Mouse (Mus musculus) embryonic fibroblast, embryonic 13.5 days (primary cell): Measurements from ENCODE around the gene Lhx1. TPM values are rescaled to one million over a fixed set of nuclear protein-coding genes. Genes with fewer than 3 reads are reported as not detected.

Source experiments
- H3K27ac ChIP-seq: 2 replicates; pipeline ENCODE4 v1.5.1; 2012; ENCODE audit warnings: low read length, control low read depth, inconsistent platforms; ENCODE audit not compliant: insufficient read depth
- H3K4me1 ChIP-seq: 2 replicates; pipeline ENCODE4 v1.6.1; 2011; ENCODE audit warnings: low read length; ENCODE audit not compliant: control insufficient read depth, insufficient read depth
- H3K4me3 ChIP-seq: 2 replicates; pipeline ENCODE4 v1.5.1; 2011; ENCODE audit warnings: mild to moderate bottlenecking, control low read depth, low read length; ENCODE audit not compliant: insufficient read depth
- CTCF ChIP-seq: IDR thresholded peaks from 2 replicates; pipeline ENCODE4 v1.5.1; 2011; ENCODE audit warnings: mild to moderate bottlenecking, control low read depth, low read length, moderate library complexity, borderline replicate concordance; ENCODE audit not compliant: insufficient read depth
- POLR2A ChIP-seq: IDR thresholded peaks from 2 replicates; pipeline ENCODE4 v1.6.1; 2011; ENCODE audit warnings: low read depth, mild to moderate bottlenecking, control low read depth, low read length, moderate library complexity
- polyA plus RNA-seq: library from polyadenylated mRNA; stranded (reverse); fragments of >200 nt; gene quantifications from 2 replicates; pipeline ENCODE4 v1.2.4, GENCODE M21; 2011; ENCODE audit warnings: low read depth; ENCODE audit not compliant: missing spikeins, insufficient read length

The Lhx1 gene
- polyA plus RNA-seq, 1 experiment = not detected

GRCm38 (mm10) chr11:84526976-84527860, 1.9 kb upstream of the Lhx1 start:
- H3K27ac ChIP-seq = no peak overlapping the region
- no peak overlapping the region for H3K4me3 ChIP-seq
- H3K4me1 ChIP-seq = no peaks in the 10 kb centered on the region
- TF ChIP-seq POLR2A (no peak), CTCF (no peak)

- Histone ChIP-seq H3K4me3 (no peak overlapping the region), H3K27ac (no peak overlapping the region), H3K4me1 (no peaks in the 10 kb centered on the region)
- no peak for TF ChIP-seq CTCF
- TF ChIP-seq POLR2A = no peak
Observed at GRCm38 (mm10) chr11:84526451-84526850, 1.1 kb upstream of the Lhx1 start.

DNA sequence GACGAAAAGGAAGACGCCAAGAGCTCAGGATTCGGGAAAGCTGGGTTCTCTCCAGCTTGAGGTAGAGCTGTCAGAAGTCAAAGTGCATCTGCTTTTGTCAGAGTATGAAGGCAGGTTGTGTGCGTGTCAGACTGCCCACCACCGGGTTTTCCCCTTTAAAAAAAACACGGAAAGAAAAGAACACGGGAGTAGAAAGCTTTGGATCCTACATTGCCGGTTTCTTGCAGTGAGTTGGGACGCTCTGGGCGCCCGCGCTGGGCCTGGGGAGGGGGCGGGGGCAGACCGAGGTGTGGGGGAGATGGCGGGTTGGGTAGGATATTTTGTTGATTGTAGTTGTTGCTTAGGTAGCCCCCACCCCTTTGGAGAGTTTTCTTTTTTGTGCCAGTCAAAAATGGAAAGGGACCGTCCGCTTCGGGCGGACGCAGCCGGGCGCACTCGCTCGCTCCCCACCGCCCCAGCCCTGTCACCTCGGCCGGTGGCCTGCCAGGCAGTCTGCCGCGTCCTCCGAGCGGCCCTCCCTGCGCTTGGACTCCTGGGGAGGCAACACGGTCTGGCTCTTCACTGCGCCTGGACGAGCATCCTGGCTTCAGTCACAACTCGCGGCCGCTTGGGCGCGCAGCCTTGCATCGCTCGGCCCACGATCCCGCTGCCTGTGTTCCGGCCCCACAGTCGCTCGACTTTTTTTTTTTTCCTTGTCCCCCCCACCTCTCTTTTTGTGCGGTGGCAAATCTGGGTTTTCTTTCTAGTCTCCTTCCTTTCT, 644 bp downstream of the Lhx1 start:
- Histone ChIP-seq H3K4me3 (peak overlapping the region; percentile 18), H3K27ac (no peak overlapping the region), H3K4me1 (no peaks in the 10 kb centered on the region)
- TF ChIP-seq POLR2A = no peak
- no peak for TF ChIP-seq CTCF

DNA sequence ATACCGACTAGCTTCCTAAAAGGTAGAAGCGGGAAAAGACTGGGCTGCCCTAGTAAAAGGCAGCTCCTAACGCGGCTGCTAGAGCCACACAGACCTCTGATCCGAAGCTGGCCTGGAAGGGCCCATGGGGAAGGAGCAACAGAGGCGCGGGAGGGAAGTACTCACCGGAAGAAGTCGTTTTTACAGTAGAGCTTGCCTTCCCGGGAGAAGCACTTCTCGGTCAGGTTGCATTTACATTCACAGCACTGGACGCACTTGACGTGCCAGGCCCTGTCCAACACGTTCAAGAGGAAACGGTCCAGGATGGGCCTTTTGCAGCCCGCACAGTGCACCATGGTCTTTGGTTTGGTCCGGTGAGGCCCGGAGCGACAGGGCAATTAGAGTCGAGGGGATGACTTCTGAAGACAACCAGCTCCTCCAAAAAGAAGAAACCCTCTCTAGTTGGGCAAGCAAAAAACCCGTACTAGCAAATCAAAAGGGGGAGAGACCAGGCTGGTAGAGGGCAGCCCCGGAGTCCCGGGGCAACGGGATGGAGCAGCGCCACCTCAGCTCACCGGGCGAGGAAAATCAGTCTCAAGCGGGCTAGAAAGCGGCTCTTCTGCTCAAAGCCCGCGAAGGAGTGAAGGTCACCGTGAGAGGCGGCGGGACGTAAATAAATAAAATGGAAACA, 1.4 kb downstream of the Lhx1 start:
- H3K27ac ChIP-seq = no peak overlapping the region
- TF ChIP-seq CTCF (no peak), POLR2A (no peak)
- no peak overlapping the region for H3K4me3 ChIP-seq
- no peaks in the 10 kb centered on the region for H3K4me1 ChIP-seq

DNA sequence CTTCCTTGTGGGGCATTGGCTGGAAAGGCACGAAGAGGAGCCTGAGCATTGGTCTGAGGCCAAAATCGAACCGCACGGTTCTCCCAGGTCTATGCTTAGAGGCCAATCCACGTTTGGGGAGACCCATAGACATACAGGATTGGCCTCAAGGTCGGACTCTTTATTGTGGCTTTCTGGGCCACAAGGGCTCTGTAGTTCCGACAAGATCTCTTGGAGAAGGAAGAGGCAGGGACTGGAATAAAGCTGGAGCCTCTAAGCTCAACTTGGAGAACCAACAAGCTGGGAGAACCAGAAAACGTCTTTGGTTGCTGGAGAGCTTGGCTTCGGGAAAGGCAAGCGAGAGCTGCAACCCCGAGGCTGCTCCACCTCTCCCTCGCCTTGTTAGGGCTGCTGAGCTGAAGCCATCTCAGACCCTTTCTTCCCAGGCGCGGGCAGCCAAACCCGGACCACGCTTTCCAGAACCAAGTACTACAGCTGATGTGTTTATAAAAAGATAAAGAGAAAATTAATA, 2.0 kb downstream of the Lhx1 start:
- Histone ChIP-seq H3K27ac (no peak overlapping the region), H3K4me1 (no peaks in the 10 kb centered on the region), H3K4me3 (no peak overlapping the region)
- no peak for TF ChIP-seq CTCF
- no peak for TF ChIP-seq POLR2A

DNA sequence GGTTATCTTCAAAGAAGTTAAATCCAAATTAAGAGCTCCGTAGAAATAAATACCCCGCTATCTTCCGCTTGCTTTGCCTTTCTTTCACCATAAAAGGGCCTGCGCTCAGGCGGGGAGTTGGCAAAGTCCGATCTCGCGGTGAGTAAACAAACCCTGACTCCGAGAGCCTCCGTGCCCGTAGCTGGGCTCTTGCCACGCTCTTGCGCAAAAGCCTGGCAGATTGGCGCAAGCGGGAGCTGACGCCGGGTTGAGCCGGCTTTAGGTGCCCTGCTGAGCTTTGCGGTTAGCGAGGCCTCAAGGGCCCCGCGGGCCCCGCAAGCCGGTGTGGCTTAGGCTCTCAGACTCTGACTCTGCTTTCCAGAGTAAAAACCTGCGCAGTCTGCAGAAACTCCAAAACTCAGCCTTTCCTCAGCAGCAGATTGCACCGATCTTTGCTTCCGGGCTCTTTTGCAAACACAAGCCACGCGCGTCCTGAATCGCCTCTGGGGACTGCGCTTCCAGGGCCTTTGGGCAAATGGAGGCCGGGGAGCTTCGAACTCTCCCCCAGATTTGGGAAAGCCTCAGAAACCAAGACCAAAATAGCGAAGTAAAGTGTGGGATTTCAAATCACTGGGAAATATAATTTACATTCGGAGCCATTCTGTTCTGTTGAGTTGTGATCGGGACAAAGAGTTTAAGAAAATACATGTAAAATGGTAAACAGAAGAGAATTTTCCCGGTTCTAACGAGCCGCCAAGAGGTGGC, 2.6 kb downstream of the Lhx1 start:
- H3K4me1 ChIP-seq = no peaks in the 10 kb centered on the region
- no peak overlapping the region for H3K27ac ChIP-seq
- TF ChIP-seq CTCF = no peak
- TF ChIP-seq POLR2A = no peak
- H3K4me3 ChIP-seq = no peak overlapping the region

- no peak for TF ChIP-seq CTCF
- Histone ChIP-seq H3K27ac (no peak overlapping the region), H3K4me1 (no peaks in the 10 kb centered on the region), H3K4me3 (no peak overlapping the region)
Observed at GRCm38 (mm10) chr11:84521751-84522299, 3.5 kb downstream of the Lhx1 start.

DNA sequence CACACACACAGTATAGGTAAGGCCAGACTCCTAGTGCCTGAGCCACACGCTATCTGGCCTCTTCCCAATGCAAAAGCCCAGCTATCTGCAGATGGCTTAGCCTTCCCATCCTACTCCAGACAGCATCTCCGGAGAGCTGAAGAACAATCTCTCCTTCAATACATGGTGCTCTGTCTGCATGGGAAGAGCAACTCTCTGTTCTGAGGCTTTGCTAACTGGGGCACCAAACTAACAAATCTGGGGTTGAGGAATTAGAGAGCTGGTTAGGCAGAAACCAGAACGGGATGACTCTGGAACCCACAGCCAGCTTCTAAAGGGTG, 4.3 kb downstream of the Lhx1 start:
- TF ChIP-seq POLR2A = no peak
- Histone ChIP-seq H3K27ac (no peak overlapping the region), H3K4me1 (no peaks in the 10 kb centered on the region), H3K4me3 (no peak overlapping the region)
